Mouse (Mus musculus) midbrain, embryonic 15.5 days (tissue): ENCODE data around the gene Tbccd1. TPM values are rescaled to one million over a fixed set of nuclear protein-coding genes. Genes with fewer than 3 reads are reported as not detected.

Source experiments
- ATAC-seq: fragments of 200-750 bp; cut with Nextera tagmentation; replicated peaks from 2 replicates; pipeline ENCODE4 v1.8.0; 2017; ENCODE audit warnings: moderate TSS enrichment
- H3K27ac ChIP-seq: fragments of 300-500 bp; sonication (generic); 2 replicates; pipeline ENCODE4 v1.5.1; 2015; ENCODE audit warnings: mild to moderate bottlenecking, inconsistent platforms
- H3K27me3 ChIP-seq: fragments of 300-500 bp; sonication (generic); replicated peaks from 2 replicates; pipeline ENCODE4 v1.6.1; 2015; ENCODE audit warnings: inconsistent platforms
- H3K36me3 ChIP-seq: fragments of 300-500 bp; sonication (generic); replicated peaks from 2 replicates; pipeline ENCODE4 v1.6.1; 2015; ENCODE audit warnings: inconsistent platforms
- H3K4me1 ChIP-seq: fragments of 300-500 bp; sonication (generic); 2 replicates; pipeline ENCODE4 v1.6.1; 2015; ENCODE audit warnings: inconsistent platforms
- H3K4me2 ChIP-seq: fragments of 300-500 bp; sonication (generic); 2 replicates; pipeline ENCODE4 v1.6.1; 2015; ENCODE audit warnings: inconsistent platforms, mild to moderate bottlenecking, moderate library complexity
- H3K4me3 ChIP-seq: fragments of 300-500 bp; sonication (generic); 2 replicates; pipeline ENCODE4 v1.5.1; 2015; ENCODE audit warnings: mild to moderate bottlenecking, inconsistent platforms
- H3K9ac ChIP-seq: fragments of 300-500 bp; sonication (generic); 2 replicates; pipeline ENCODE4 v1.6.1; 2015; ENCODE audit warnings: mild to moderate bottlenecking, inconsistent platforms
- H3K9me3 ChIP-seq: fragments of 300-500 bp; sonication (generic); 2 replicates; pipeline ENCODE4 v1.6.1; 2016; ENCODE audit warnings: inconsistent platforms
- WGBS: fragments of 180-500 bp; shearing (Covaris S2); methylation state at CpG from one replicate; pipeline ENCODE4 v1.1.7; 2015; ENCODE audit warnings: mixed read lengths; 5-methylcytosine and 5-hydroxymethylcytosine counted together
- polyA plus RNA-seq: library from polyadenylated mRNA; unstranded; fragments of >200 nt; fragmentation: Nextera tagmentation; extraction: Ambion mirVana; gene quantifications from 2 replicates; pipeline ENCODE4 v1.2.1, GENCODE M21; 2015

Gene Tbccd1
- 19.9 and 22.8 TPM in 2 replicates for polyA plus RNA-seq

GRCm38 (mm10) chr16:22857431-22858113 lies at the start of gene Tbccd1, which contains the start of gene Dnajb11:
TSS of gene Tbccd1 (minus strand) at chr16:22857669.
TSS of gene Dnajb11 (plus strand) at chr16:22857845.
- H3K36me3 ChIP-seq = peaks cover 7% of the 10 kb centered on the region; the same call in 1 of the 2 replicates
- peak within 1 kb of the TSS; percentile 86 for H3K4me2 ChIP-seq
- peak within 1 kb of the TSS; percentile 91 for H3K9ac ChIP-seq
- ATAC-seq = peak; percentile 99
- peaks cover 19% of the 10 kb centered on the region for H3K4me1 ChIP-seq
- peak within 1 kb of the TSS; percentile 78 for H3K27ac ChIP-seq
- H3K27me3 ChIP-seq = no peaks in the 10 kb centered on the region
- no peaks in the 10 kb centered on the region for H3K9me3 ChIP-seq
- peak within 1 kb of the TSS; percentile 94 for H3K4me3 ChIP-seq
- WGBS = under 1% methylated on average over 62 of the region's 62 CpGs

GRCm38 (mm10) chr16:22901326-22901725 lies 43.9 kb upstream of the Tbccd1 start:
- Histone ChIP-seq H3K9me3 (no peaks in the 10 kb centered on the region), H3K36me3 (no peaks in the 10 kb centered on the region), H3K4me2 (no peak overlapping the region), H3K4me1 (no peaks in the 10 kb centered on the region), H3K4me3 (no peak overlapping the region), H3K27me3 (no peaks in the 10 kb centered on the region), H3K9ac (no peak overlapping the region), H3K27ac (no peak overlapping the region)
- no peak for ATAC-seq
- WGBS = 82% methylated on average over 3 of the region's 3 CpGs

DNA sequence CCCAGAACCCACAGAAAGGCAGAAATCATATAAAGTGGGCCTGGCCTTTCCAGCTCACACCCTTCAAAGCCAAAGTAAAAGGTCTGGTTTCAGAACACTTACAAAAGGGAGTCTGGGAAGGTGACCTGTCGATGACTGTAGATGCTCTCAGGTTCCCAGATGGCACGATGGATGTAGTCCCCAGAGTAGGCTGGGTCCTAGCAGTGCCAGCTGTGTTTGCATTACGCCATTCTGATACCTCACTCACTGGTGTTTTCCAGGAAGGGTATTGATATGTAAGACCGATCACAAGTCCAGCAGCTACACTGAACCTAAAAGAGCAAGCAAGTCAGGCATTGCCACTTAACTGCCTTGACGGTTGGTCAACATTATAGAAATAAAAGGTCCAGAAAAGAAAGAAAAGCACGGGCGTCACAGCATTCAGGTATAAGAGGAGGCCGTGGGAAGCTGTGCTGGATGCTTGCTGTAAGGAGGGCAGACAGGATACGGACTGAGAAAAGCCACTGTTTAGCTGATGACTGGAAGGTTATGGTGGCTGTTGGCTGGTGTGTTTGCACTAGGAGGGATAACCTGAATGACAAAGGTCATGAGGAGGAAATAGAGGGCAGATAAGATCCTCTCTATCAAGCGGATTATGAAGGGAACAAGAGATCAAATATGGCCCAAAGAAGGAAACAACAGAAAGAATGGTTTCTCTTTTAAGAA lies 42.5 kb upstream of the Tbccd1 start:
- no peak for ATAC-seq
- Histone ChIP-seq H3K27ac (no peak overlapping the region), H3K36me3 (no peaks in the 10 kb centered on the region), H3K4me1 (no peaks in the 10 kb centered on the region), H3K9me3 (no peaks in the 10 kb centered on the region), H3K4me2 (no peak overlapping the region), H3K27me3 (no peaks in the 10 kb centered on the region), H3K9ac (no peak overlapping the region), H3K4me3 (no peak overlapping the region)
- WGBS = 87% methylated on average over 10 of the region's 10 CpGs

- Histone ChIP-seq H3K4me1 (no peaks in the 10 kb centered on the region), H3K27me3 (no peaks in the 10 kb centered on the region), H3K9me3 (no peaks in the 10 kb centered on the region), H3K4me3 (no peak overlapping the region), H3K4me2 (no peak overlapping the region), H3K36me3 (no peaks in the 10 kb centered on the region), H3K9ac (no peak overlapping the region), H3K27ac (no peak overlapping the region)
- 67% methylated on average over 5 of the region's 5 CpGs for WGBS
- no peak for ATAC-seq
Observed at GRCm38 (mm10) chr16:22899346-22899745, 41.9 kb upstream of the Tbccd1 start.

GRCm38 (mm10) chr16:22896618-22897017 lies 39.1 kb upstream of the Tbccd1 start:
- H3K4me1 ChIP-seq = no peaks in the 10 kb centered on the region
- no peak overlapping the region for H3K27ac ChIP-seq
- 76% methylated on average over 2 of the region's 2 CpGs for WGBS
- no peak overlapping the region for H3K4me2 ChIP-seq
- no peaks in the 10 kb centered on the region for H3K27me3 ChIP-seq
- no peaks in the 10 kb centered on the region for H3K9me3 ChIP-seq
- H3K36me3 ChIP-seq = no peaks in the 10 kb centered on the region
- no peak overlapping the region for H3K9ac ChIP-seq
- H3K4me3 ChIP-seq = no peak overlapping the region
- ATAC-seq = no peak

DNA sequence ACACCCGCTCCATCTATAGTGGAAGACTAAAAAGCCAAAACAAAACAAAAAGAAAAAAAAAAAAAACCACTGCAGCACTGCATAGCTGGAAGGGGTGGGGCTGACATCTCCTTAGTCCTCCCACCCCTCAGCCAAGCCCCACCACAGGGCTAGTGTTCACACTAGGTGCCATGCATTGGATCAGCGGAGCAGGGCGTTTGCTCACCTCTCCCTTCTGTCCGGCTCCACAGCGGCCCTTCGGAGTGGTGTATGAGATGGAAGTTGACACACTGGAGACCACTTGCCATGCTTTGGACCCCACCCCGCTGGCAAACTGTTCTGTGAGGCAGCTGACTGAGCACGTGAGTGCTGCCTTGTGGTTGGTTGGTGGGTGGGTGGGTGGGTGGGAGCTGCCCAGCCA lies 36.6 kb upstream of the Tbccd1 start:
- Histone ChIP-seq H3K4me2 (no peak overlapping the region), H3K27me3 (no peaks in the 10 kb centered on the region)
- WGBS = 69% methylated on average over 8 of the region's 8 CpGs

GRCm38 (mm10) chr16:22891733-22892154 lies 34.3 kb upstream of the Tbccd1 start:
- Histone ChIP-seq H3K4me3 (no peak overlapping the region), H3K36me3 (no peaks in the 10 kb centered on the region), H3K4me1 (no peaks in the 10 kb centered on the region), H3K4me2 (no peak overlapping the region), H3K9ac (no peak overlapping the region), H3K27me3 (no peaks in the 10 kb centered on the region), H3K27ac (no peak overlapping the region), H3K9me3 (no peaks in the 10 kb centered on the region)
- 92% methylated on average over 8 of the region's 8 CpGs for WGBS
- no peak for ATAC-seq

More for the DNA sequence above, 36.6 kb upstream of the Tbccd1 start:
- no peak for ATAC-seq
- Histone ChIP-seq H3K9me3 (no peaks in the 10 kb centered on the region), H3K36me3 (no peaks in the 10 kb centered on the region), H3K27ac (no peak overlapping the region), H3K9ac (no peak overlapping the region), H3K4me1 (no peaks in the 10 kb centered on the region), H3K4me3 (no peak overlapping the region)

DNA sequence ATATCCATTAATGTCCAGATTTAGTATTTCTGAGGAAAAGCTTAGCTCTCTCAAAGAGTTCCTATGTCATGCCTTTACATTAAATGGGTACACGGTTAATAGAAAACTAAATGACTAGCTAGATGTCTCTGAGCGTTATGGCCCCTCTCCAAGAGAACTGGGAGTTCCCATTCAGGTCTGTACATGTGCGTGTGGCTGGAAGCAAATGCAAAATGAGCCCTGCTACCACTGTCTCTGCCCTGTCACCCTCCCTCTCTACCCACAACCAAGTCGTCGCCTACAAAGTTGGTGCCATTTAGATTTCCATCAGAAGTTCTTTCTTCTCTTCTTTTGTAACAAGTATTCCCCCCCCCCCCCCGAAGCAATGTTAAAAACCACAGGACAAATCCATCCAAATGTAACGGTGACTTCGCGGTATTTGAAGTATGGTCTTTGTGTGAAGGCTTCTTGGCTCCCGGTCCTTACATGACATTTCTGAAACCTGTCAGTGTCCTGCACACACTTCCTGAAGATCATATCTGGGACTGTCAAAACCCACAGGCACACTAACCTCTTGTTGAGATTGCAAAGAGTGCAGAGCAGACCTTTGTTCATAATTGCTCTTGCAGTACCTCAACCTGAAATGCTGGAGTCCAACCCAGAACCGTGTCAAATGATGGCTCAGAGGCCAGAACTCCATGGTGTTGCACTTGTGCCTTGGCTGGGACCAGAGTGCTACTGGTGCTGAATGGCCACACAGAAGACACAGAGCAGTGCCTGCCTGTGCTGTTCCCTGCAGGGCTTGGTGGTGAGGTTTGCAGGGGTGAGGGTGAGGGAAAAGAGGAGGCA lies 33.4 kb upstream of the Tbccd1 start, which contains the start of gene Ahsg:
TSS of gene Ahsg (plus strand) at position 595 of the 828 bp plus-strand sequence.
- no peak for ATAC-seq
- H3K4me1 ChIP-seq = no peaks in the 10 kb centered on the region
- no peaks in the 10 kb centered on the region for H3K9me3 ChIP-seq
- WGBS = 84% methylated on average over 11 of the region's 11 CpGs
- no peak within 1 kb of the TSS for H3K27ac ChIP-seq
- H3K4me3 ChIP-seq = no peak within 1 kb of the TSS
- H3K9ac ChIP-seq = no peak within 1 kb of the TSS
- no peaks in the 10 kb centered on the region for H3K36me3 ChIP-seq
- no peaks in the 10 kb centered on the region for H3K27me3 ChIP-seq
- no peak within 1 kb of the TSS for H3K4me2 ChIP-seq

GRCm38 (mm10) chr16:22889716-22890115 lies 32.2 kb upstream of the Tbccd1 start:
- no peaks in the 10 kb centered on the region for H3K36me3 ChIP-seq
- H3K27me3 ChIP-seq = no peaks in the 10 kb centered on the region
- WGBS = 89% methylated on average over 8 of the region's 8 CpGs
- no peak overlapping the region for H3K4me2 ChIP-seq
- H3K4me1 ChIP-seq = no peaks in the 10 kb centered on the region
- no peaks in the 10 kb centered on the region for H3K9me3 ChIP-seq
- H3K9ac ChIP-seq = no peak overlapping the region
- ATAC-seq = no peak
- H3K27ac ChIP-seq = no peak overlapping the region
- H3K4me3 ChIP-seq = no peak overlapping the region

GRCm38 (mm10) chr16:22888835-22889234 lies 31.4 kb upstream of the Tbccd1 start:
- Histone ChIP-seq H3K9me3 (no peaks in the 10 kb centered on the region), H3K9ac (no peak overlapping the region), H3K27me3 (no peaks in the 10 kb centered on the region), H3K4me1 (no peaks in the 10 kb centered on the region), H3K36me3 (no peaks in the 10 kb centered on the region), H3K4me3 (no peak overlapping the region), H3K27ac (no peak overlapping the region), H3K4me2 (no peak overlapping the region)
- ATAC-seq = no peak
- WGBS = 48% methylated on average over 4 of the region's 4 CpGs

GRCm38 (mm10) chr16:22886726-22887125 lies 29.3 kb upstream of the Tbccd1 start:
- Histone ChIP-seq H3K9ac (no peak overlapping the region), H3K4me1 (no peaks in the 10 kb centered on the region), H3K4me3 (no peak overlapping the region), H3K4me2 (no peak overlapping the region), H3K27ac (no peak overlapping the region), H3K27me3 (no peaks in the 10 kb centered on the region), H3K36me3 (no peaks in the 10 kb centered on the region), H3K9me3 (no peaks in the 10 kb centered on the region)
- ATAC-seq = no peak
- WGBS = 86% methylated on average over 3 of the region's 3 CpGs

DNA sequence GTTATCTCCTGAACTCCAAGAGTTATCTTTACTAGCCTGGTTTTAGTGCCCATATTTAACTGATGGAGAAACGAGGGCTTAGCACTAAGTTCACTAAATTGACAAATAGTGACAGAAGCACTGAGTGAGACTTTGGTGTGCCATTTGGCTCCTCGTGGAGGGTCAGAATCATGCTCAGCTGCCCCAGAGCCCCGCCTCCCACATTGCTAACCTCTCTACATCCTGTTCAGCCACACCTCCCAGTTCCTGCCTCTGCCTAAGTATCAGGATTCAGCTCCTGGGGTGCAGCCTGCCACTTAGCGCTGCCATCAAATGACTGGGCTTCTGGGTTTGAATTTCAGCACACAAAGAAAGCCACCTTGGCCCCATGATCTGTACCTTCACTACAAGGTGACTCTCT lies 27.9 kb upstream of the Tbccd1 start:
- WGBS = 57% methylated on average over 4 of the region's 4 CpGs
- H3K9me3 ChIP-seq = no peaks in the 10 kb centered on the region
- no peak for ATAC-seq
- H3K36me3 ChIP-seq = no peaks in the 10 kb centered on the region
- H3K4me3 ChIP-seq = no peak overlapping the region
- H3K9ac ChIP-seq = no peak overlapping the region
- H3K27me3 ChIP-seq = no peaks in the 10 kb centered on the region
- no peak overlapping the region for H3K27ac ChIP-seq
- no peaks in the 10 kb centered on the region for H3K4me1 ChIP-seq
- no peak overlapping the region for H3K4me2 ChIP-seq
